Mouse (Mus musculus) T-cell, adult 2 months (primary cell): ENCODE measurements around the gene Hcfc1.

Experiments used
- DNase-seq: peaks from one replicate; pipeline ENCODE4 v3.0.0; 2022; ENCODE audit warnings: low spot score

The Hcfc1 gene

GRCm38 (mm10) chrX:73941860-73942259 is 24.3 kb downstream of the Hcfc1 start:
- DNase-seq = no peak

GRCm38 (mm10) chrX:73931871-73932270 is 34.3 kb downstream of the Hcfc1 start:
- DNase-seq = no peak

- peak; percentile 44 for DNase-seq
Measured at GRCm38 (mm10) chrX:73930402-73931062, 35.6 kb downstream of the Hcfc1 start, which contains the start of gene Renbp. Gene Renbp (minus strand): TSS chrX:73930850.

GRCm38 (mm10) chrX:73922550-73922882 is 43.6 kb downstream of the Hcfc1 start:
- DNase-seq = no peak

- DNase-seq = peak; percentile 83
Measured at GRCm38 (mm10) chrX:73921823-73922549, 44.2 kb downstream of the Hcfc1 start, which contains the start of the genes Arhgap4 and Naa10. Gene Arhgap4 (minus strand): TSS chrX:73921870. Gene Naa10 (minus strand): TSS chrX:73921944.

- DNase-seq = no peak
Measured at GRCm38 (mm10) chrX:73921285-73921822, 44.8 kb downstream of the Hcfc1 start.

- DNase-seq = no peak
Measured at GRCm38 (mm10) chrX:73918631-73919030, 47.5 kb downstream of the Hcfc1 start.

GRCm38 (mm10) chrX:73916945-73917344 is 49.2 kb downstream of the Hcfc1 start:
- DNase-seq = no peak

GRCm38 (mm10) chrX:73914827-73915703 is 51.1 kb downstream of the Hcfc1 start:
- peak; percentile 95 for DNase-seq

- peak; percentile 62 for DNase-seq
Measured at GRCm38 (mm10) chrX:73911588-73911987, 54.6 kb downstream of the Hcfc1 start.

- peak; percentile 46 for DNase-seq
Measured at GRCm38 (mm10) chrX:73911156-73911555, 55.0 kb downstream of the Hcfc1 start.

- no peak for DNase-seq
Measured at GRCm38 (mm10) chrX:73910451-73910850, 55.7 kb downstream of the Hcfc1 start.

- no peak for DNase-seq
Measured at GRCm38 (mm10) chrX:73910049-73910448, 56.1 kb downstream of the Hcfc1 start.

GRCm38 (mm10) chrX:73897959-73898358 is 68.2 kb downstream of the Hcfc1 start:
- no peak for DNase-seq

GRCm38 (mm10) chrX:73895719-73896118 is 70.4 kb downstream of the Hcfc1 start, which contains the start of gene L1cam:
Gene L1cam (minus strand): TSS chrX:73896105.
- peak; percentile 48 for DNase-seq

GRCm38 (mm10) chrX:73892833-73893232 is 73.3 kb downstream of the Hcfc1 start:
- DNase-seq = no peak
